Comparison of ENCODE assay signal across 9 mouse cellular contexts in genomic region chr6:49208935-49209334, GRCm38 (mm10). TPM values are rescaled to one million over a fixed set of nuclear protein-coding genes. Genes with fewer than 3 reads are reported as not detected.
DNase-seq lines count a peak whose midpoint lies in the region; ATAC-seq lines count a peak whose summit lies in the region.
"Had no signal": no experiment of that assay in that cellular context is flagged by ENCODE, and none has a peak within 500 bp of the region (broad histone marks: within the 10 kb centered on the region; RNA-seq: fewer than 3 reads in every experiment).

No protein-coding gene starts in this region.

- no peaks in the 10 kb centered on the region for H3K27me3 ChIP-seq in lung, embryonic 16.5 days (ENCODE audit: control insufficient read depth, insufficient read depth, low read depth, low read length)

- H3K36me3 ChIP-seq in lung, embryonic 16.5 days (ENCODE audit: control insufficient read depth, insufficient read depth, low read length), result peaks cover under 1% of the 10 kb centered on the region

- 0 out of 2 replicates have a peak overlapping the region, but pooled peaks have one; percentile 16 for H3K9ac ChIP-seq in lung, embryonic 16.5 days (ENCODE audit: low read length)

- peak; percentile 43; the same call in 1 of the 2 replicates for ATAC-seq in lung, embryonic 16.5 days (ENCODE audit: low read depth)
- ATAC-seq in granulocyte monocyte progenitor cell, adult 5-6 weeks (replicated peaks; ENCODE audit: poor library complexity, severe bottlenecking), result peak; percentile 73

- DNase-seq in adrenal gland, postnatal 14 days, result peak; percentile 47
- no peak for DNase-seq in adrenal gland, postnatal 4 days (ENCODE audit: low spot score in 2 of 2)
- no peak for DNase-seq in lung, postnatal 25 days (ENCODE audit: low spot score)
- DNase-seq in lung, postnatal 36 days, result peak; percentile 41
- DNase-seq in layer of hippocampus, postnatal 14 days (ENCODE audit: low spot score in 2 of 2), result no peak
- DNase-seq in layer of hippocampus, postnatal 36 days, result no peak

- H3K4me3 ChIP-seq in lung, embryonic 16.5 days (ENCODE audit: low read length), result peak overlapping the region; percentile 11; the same call in 1 of the 2 replicates
- H3K4me3 ChIP-seq: heart, adult 2 months had no signal

- H3K9me3 ChIP-seq in lung, embryonic 16.5 days (ENCODE audit: control insufficient read depth, low read length), result no peaks in the 10 kb centered on the region

- peaks cover 41% of the 10 kb centered on the region for H3K4me1 ChIP-seq in lung, embryonic 16.5 days (replicated peaks; ENCODE audit: control insufficient read depth, insufficient read depth, low read length)

- H3K4me2 ChIP-seq in lung, embryonic 16.5 days (ENCODE audit: low read depth, low read length), result peak overlapping the region; percentile 42

- H3K27ac ChIP-seq in lung, embryonic 16.5 days (ENCODE audit: low read length), result peak overlapping the region; percentile 64
- H3K27ac ChIP-seq: heart, adult 2 months had no signal

- WGBS in lung, embryonic 16.5 days, result 73% methylated on average over 5 of the region's 5 CpGs

RNA-seq across cellular contexts. Expression of gene Igf2bp3, which starts 5.8 kb away (rescaled TPM):
- 2.8 and 3.1 TPM in 2 replicates for total RNA-seq in adrenal gland, postnatal 14 days (2021)
- 10 to 100 TPM; 16.9 to 17.5 TPM for total RNA-seq in adrenal gland, postnatal 4 days (2021)
- 37.5 and 41.0 TPM in 2 replicates for polyA plus RNA-seq in lung, embryonic 16.5 days (2015; fragmentation: Nextera tagmentation; extraction: Ambion mirVana)
- 0.26 TPM in 1 of 2 replicates, not detected in the other for total RNA-seq in granulocyte monocyte progenitor cell, adult 5-6 weeks (2014; fragmentation: Nextera tagmentation)
- under 0.01 and 0.09 TPM in 2 replicates for total RNA-seq in granulocyte monocyte progenitor cell, adult 5-6 weeks (2017)
- under 1 TPM; 0.24 to 0.35 TPM for total RNA-seq in layer of hippocampus, postnatal 14 days (2021)
- not detected for total RNA-seq in layer of hippocampus, postnatal 36 days (2021)
- total RNA-seq: heart, adult 2 months had no signal
- polyA plus RNA-seq: heart, adult 2 months had no signal

RNA-seq across cellular contexts. Expression of gene Tra2a, which starts 54.9 kb away (rescaled TPM):
- total RNA-seq in adrenal gland, postnatal 14 days (2021), result 68.4 and 85.4 TPM in 2 replicates
- total RNA-seq in adrenal gland, postnatal 4 days (2021), result 10 to 100 TPM; 58.7 to 63.1 TPM
- polyA plus RNA-seq in lung, embryonic 16.5 days (2015; fragmentation: Nextera tagmentation; extraction: Ambion mirVana), result 111 TPM in 2 replicates
- 171 and 173 TPM in 2 replicates for total RNA-seq in granulocyte monocyte progenitor cell, adult 5-6 weeks (2014; fragmentation: Nextera tagmentation)
- total RNA-seq in granulocyte monocyte progenitor cell, adult 5-6 weeks (2017), result 179 and 205 TPM in 2 replicates
- 10 to 100 TPM; 76.0 to 85.7 TPM for total RNA-seq in layer of hippocampus, postnatal 14 days (2021)
- total RNA-seq in layer of hippocampus, postnatal 36 days (2021), result 100 to 1,000 TPM in 1 of 2 experiments, 10 to 100 TPM in 1; 92.3 to 105 TPM

Comparison
In these comparisons a context has a peak if more than half of its experiments do, and no peak if none do; other contexts are left out.
1. DNase-seq: peak in adrenal gland, postnatal 14 days (single experiment) and lung, postnatal 36 days (single experiment); none in adrenal gland, postnatal 4 days (0 of 2), lung, postnatal 25 days (single experiment), layer of hippocampus, postnatal 14 days (0 of 2) and layer of hippocampus, postnatal 36 days (0 of 2).